Mouse (Mus musculus): Measurements from ENCODE around the gene Sept9. TPM values are rescaled to one million over a fixed set of nuclear protein-coding genes. Genes with fewer than 3 reads are reported as not detected.
A peak's percentile ranks its signal among the peaks of the same experiment; 100 is the strongest.

Sept9 gene
- polyA plus RNA-seq, 1 experiment from 2014 or later: 186 TPM

DNA sequence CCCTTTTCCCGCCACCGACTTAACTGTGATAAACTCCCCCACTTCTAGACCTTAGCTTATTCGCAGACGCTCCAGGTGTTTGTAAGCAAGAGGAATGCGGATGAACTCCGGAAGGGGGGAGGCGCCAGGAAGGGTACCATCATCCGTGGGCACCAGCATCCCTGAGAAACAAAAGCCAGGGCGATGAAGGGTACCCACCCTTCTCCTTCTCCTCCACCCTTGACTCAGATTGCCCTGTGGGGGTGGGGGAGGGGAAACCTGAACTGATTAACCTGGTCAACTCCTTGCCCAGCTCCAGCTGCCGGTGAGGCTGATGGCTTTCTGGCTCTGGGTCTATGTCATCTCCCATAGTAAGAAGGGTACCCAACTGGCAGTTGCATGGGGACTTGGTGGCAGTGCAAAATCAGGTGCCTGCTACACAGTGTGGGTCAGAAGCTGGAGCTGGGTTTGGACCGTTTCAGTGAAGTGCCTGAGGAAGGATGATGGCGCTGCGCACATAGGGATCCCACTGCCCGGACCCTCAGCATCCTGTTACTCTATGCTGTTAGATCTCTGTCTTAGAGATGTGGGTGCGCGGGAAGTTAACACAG lies 209.1 kb downstream of the Sept9 start:
- H3K27ac ChIP-seq (replicated peaks): peak overlapping the region; percentile 94

DNA sequence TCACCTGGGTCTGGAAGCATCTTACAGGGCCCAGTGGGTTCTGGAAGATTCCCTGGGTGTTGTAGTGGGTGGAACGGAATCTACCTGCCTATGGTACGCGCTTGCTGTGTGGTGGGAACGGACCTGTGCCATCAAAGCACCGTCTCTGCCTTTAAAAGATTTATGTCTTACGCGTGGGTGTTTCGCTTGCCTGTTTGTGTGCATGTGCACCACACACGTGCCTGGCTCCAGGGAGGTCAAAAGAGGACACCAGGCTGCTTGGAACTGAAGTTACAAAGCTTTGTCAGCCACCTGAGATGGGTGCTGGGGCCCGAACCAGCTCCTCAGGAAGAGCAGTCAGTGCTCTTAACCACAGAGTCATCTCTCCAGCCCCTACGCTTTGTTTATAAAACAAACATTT lies 209.9 kb downstream of the Sept9 start:
- Histone ChIP-seq H3K27ac (replicated peaks) (peak overlapping the region; percentile 94), H3K36me3 (no peaks in the 10 kb centered on the region), H3K4me1 (peaks cover 73% of the 10 kb centered on the region), H3K4me3 (no peak overlapping the region), H3K27me3 (ENCODE audit: low read depth, poor library complexity, severe bottlenecking) (peaks cover 86% of the 10 kb centered on the region), H3K9me3 (replicated peaks) (0 out of 2 replicates have a peak, but pooled peaks cover 4% of the 10 kb centered on the region)
- WGBS: 70% methylated on average over 11 of the region's 11 CpGs
- no peak for DNase-seq (ENCODE audit: low spot score)

More for the DNA sequence above, 209.1 kb downstream of the Sept9 start:
- 8% methylated on average over 16 of the region's 16 CpGs for WGBS
- Histone ChIP-seq H3K4me3 (peak overlapping the region; percentile 54), H3K36me3 (no peaks in the 10 kb centered on the region), H3K27me3 (ENCODE audit: low read depth, poor library complexity, severe bottlenecking) (peaks cover 85% of the 10 kb centered on the region), H3K4me1 (peaks cover 73% of the 10 kb centered on the region), H3K9me3 (replicated peaks) (0 out of 2 replicates have a peak, but pooled peaks cover 4% of the 10 kb centered on the region)
- DNase-seq (ENCODE audit: low spot score): peak; percentile 43

DNA sequence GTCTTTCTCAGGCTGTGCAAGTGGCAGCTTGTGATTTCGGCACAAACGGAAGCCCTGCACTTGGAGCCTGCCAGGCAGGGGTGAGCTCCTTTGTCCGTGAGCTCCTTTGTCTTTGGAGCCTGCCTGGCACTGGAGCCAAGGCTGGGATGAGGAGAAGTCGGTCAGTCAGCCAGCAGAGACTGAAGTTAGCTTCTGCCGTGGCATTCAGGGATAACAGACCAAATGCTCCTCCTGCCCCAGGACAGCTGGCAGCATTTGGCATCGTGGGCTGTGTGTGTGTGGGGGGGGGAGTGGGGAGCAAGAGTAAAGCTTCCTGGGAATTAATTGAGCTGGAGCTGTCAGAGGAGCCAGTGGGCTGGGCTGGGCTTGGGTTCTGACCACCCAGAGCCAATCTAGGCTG lies 210.6 kb downstream of the Sept9 start:
- Histone ChIP-seq H3K9me3 (replicated peaks) (0 out of 2 replicates have a peak, but pooled peaks cover 4% of the 10 kb centered on the region), H3K4me3 (peak overlapping the region; percentile 30), H3K36me3 (no peaks in the 10 kb centered on the region), H3K27ac (replicated peaks) (peak overlapping the region; percentile 77), H3K4me1 (peaks cover 73% of the 10 kb centered on the region), H3K27me3 (ENCODE audit: low read depth, poor library complexity, severe bottlenecking) (peaks cover 86% of the 10 kb centered on the region)
- no peak for DNase-seq (ENCODE audit: low spot score)
- WGBS: 6% methylated on average over 6 of the region's 6 CpGs

DNA sequence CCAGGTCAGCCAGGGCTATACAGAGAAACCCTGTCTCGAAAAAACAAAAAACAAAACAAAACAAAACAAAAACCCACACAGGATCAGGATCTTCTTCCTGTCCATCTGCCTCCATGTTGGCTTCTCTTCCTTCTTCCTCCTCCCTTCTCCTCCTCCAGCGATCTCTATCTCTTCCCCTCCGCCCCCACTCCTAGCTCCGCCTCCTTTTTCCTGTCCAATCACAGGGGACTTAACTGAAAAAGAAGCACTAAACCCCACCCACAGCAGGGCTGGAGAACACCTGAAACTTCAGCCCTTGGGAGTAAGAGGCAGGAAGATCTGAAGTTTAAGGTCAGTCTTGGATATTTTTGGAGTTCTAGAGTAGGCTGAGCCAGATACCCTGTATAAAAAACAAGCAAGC lies 212.2 kb downstream of the Sept9 start:
- no peak for DNase-seq (ENCODE audit: low spot score)
- no peak overlapping the region for H3K27ac ChIP-seq (replicated peaks)
- 0 out of 2 replicates have a peak, but pooled peaks cover 4% of the 10 kb centered on the region for H3K9me3 ChIP-seq (replicated peaks)
- peaks cover 86% of the 10 kb centered on the region for H3K27me3 ChIP-seq (ENCODE audit: low read depth, poor library complexity, severe bottlenecking)
- peaks cover 73% of the 10 kb centered on the region for H3K4me1 ChIP-seq
- H3K36me3 ChIP-seq: no peaks in the 10 kb centered on the region
- H3K4me3 ChIP-seq: no peak overlapping the region
- 84% methylated on average over 4 of the region's 4 CpGs for WGBS

Other genes with a start within 250 kb of the Sept9 start
- 49.9 and 58.0 TPM in 2 replicates for gene Sec14l1, start 84.5 kb upstream of the Sept9 start, polyA plus RNA-seq (2016; fragmentation: Nextera tagmentation; extraction: Ambion mirVana)

Data from midbrain, embryonic 10.5 days (tissue).